9 mouse cellular contexts compared by ENCODE assay signal in genomic region chr5:32712221-32713041, GRCm38 (mm10).
DNase-seq lines count a peak whose midpoint lies in the region; ATAC-seq and TF ChIP-seq lines count a peak whose summit lies in the region.
"Had no signal": no experiment of that assay in that cellular context is flagged by ENCODE, and none has a peak within 500 bp of the region (broad histone marks: within the 10 kb centered on the region; RNA-seq: fewer than 3 reads in every experiment).

No protein-coding gene starts in this region.

- DNase-seq in forebrain, embryonic 10.5 days (ENCODE audit: extremely low spot score, low spot score): peak; percentile 13
- no peak for DNase-seq in forebrain, embryonic 11.5 days (ENCODE audit: low spot score)
- DNase-seq in G1E (ENCODE audit: low spot score): no peak
- DNase-seq in forebrain, postnatal 0 days: no peak
- peak; percentile 65 for DNase-seq in mesoderm, embryonic 11.5 days (ENCODE audit: low read depth, low spot score)
- DNase-seq in adrenal gland, adult 8-10 months: no peak
- DNase-seq in lung, adult 18-20 months: no peak
- DNase-seq in kidney, postnatal 14 days: no peak
- DNase-seq: gastrocnemius, postnatal 14 days had no signal

- peaks cover 4% of the 10 kb centered on the region; the same call in 1 of the 2 replicates for H3K4me1 ChIP-seq in forebrain, embryonic 10.5 days
- H3K4me1 ChIP-seq in forebrain, embryonic 11.5 days (replicated peaks; ENCODE audit: control insufficient read depth, insufficient read depth, low read length): no peaks in the 10 kb centered on the region
- H3K4me1 ChIP-seq in G1E (ENCODE audit: insufficient read depth, low read depth, low read length): peaks cover 23% of the 10 kb centered on the region
- H3K4me1 ChIP-seq in forebrain, postnatal 0 days (ENCODE audit: insufficient read depth): peaks cover 6% of the 10 kb centered on the region; the same call in 1 of the 2 replicates

- H3K27me3 ChIP-seq in forebrain, embryonic 10.5 days (ENCODE audit: poor library complexity, severe bottlenecking): no peaks in the 10 kb centered on the region
- no peaks in the 10 kb centered on the region for H3K27me3 ChIP-seq in forebrain, embryonic 11.5 days (ENCODE audit: control insufficient read depth, insufficient read depth, low read length)
- peaks cover 9% of the 10 kb centered on the region for H3K27me3 ChIP-seq in G1E (ENCODE audit: insufficient read depth, low read length)
- no peaks in the 10 kb centered on the region for H3K27me3 ChIP-seq in forebrain, postnatal 0 days (ENCODE audit: insufficient read depth, low read length)

- H3K4me3 ChIP-seq in forebrain, embryonic 10.5 days: peak overlapping the region; percentile 64
- no peak overlapping the region for H3K4me3 ChIP-seq in forebrain, embryonic 11.5 days (ENCODE audit: low read depth, low read length)
- H3K4me3 ChIP-seq in G1E (ENCODE audit: low read depth, low read length): peak overlapping the region; percentile 75; the same call in 1 of the 2 replicates
- 0 out of 2 replicates have a peak overlapping the region, but pooled peaks have one; percentile 53 for H3K4me3 ChIP-seq in forebrain, postnatal 0 days (ENCODE audit: low read depth, low read length)

- no peak for TF ChIP-seq CTCF in G1E (IDR thresholded peaks at IDR 0.05; ENCODE audit: low read depth, low read length)
- TF ChIP-seq CTCF in forebrain, postnatal 0 days (IDR thresholded peaks at IDR 0.05; ENCODE audit: low read depth): no peak

- 76% methylated on average over 4 of the region's 4 CpGs for whole genome bisulfite sequencing in forebrain, embryonic 10.5 days
- WGBS in forebrain, embryonic 11.5 days: 71% methylated on average over 4 of the region's 4 CpGs
- 71% methylated on average over 4 of the region's 4 CpGs for WGBS in forebrain, postnatal 0 days

- no peak overlapping the region for H3K9ac ChIP-seq in forebrain, embryonic 11.5 days (ENCODE audit: low read length)
- H3K9ac ChIP-seq in forebrain, postnatal 0 days: no peak overlapping the region

- no peak for ATAC-seq in forebrain, embryonic 11.5 days (replicated peaks; ENCODE audit: low FRiP score)
- no peak for ATAC-seq in G1E (ENCODE audit: extremely low read depth, insufficient number of reproducible peaks, low FRiP score, poor library complexity, severe bottlenecking)
- no peak for ATAC-seq in forebrain, postnatal 0 days

- no peak overlapping the region for H3K4me2 ChIP-seq in forebrain, embryonic 11.5 days (ENCODE audit: low read depth, low read length, severe bottlenecking)
- peak overlapping the region; percentile 81; the same call in 1 of the 2 replicates for H3K4me2 ChIP-seq in forebrain, postnatal 0 days (ENCODE audit: low read depth)

- no peaks in the 10 kb centered on the region for H3K36me3 ChIP-seq in forebrain, embryonic 10.5 days (replicated peaks)
- H3K36me3 ChIP-seq in forebrain, embryonic 11.5 days (ENCODE audit: control insufficient read depth, insufficient read depth, low read length): no peaks in the 10 kb centered on the region
- H3K36me3 ChIP-seq in G1E (replicated peaks): no peaks in the 10 kb centered on the region
- no peaks in the 10 kb centered on the region for H3K36me3 ChIP-seq in forebrain, postnatal 0 days (ENCODE audit: insufficient read depth)

- H3K27ac ChIP-seq in forebrain, embryonic 10.5 days: no peak overlapping the region
- H3K27ac ChIP-seq in forebrain, embryonic 11.5 days (ENCODE audit: low read depth, low read length): no peak overlapping the region
- H3K27ac ChIP-seq in forebrain, postnatal 0 days (ENCODE audit: low read depth, low read length): no peak overlapping the region

- H3K9me3 ChIP-seq in forebrain, embryonic 10.5 days: no peaks in the 10 kb centered on the region
- no peaks in the 10 kb centered on the region for H3K9me3 ChIP-seq in forebrain, embryonic 11.5 days (ENCODE audit: control insufficient read depth, low read length)
- H3K9me3 ChIP-seq in G1E (replicated peaks): no peaks in the 10 kb centered on the region
- H3K9me3 ChIP-seq in forebrain, postnatal 0 days (ENCODE audit: low read length): no peaks in the 10 kb centered on the region

Comparison
In these comparisons a context has a peak if more than half of its experiments do, and no peak if none do; other contexts are left out.
1. DNase-seq: peak in forebrain, embryonic 10.5 days (single experiment) and mesoderm, embryonic 11.5 days (single experiment); none in forebrain, embryonic 11.5 days (single experiment), G1E (single experiment), forebrain, postnatal 0 days (single experiment), adrenal gland, adult 8-10 months (single experiment), lung, adult 18-20 months (0 of 2) and kidney, postnatal 14 days (single experiment).